Mouse (Mus musculus) adrenal gland, adult 18-20 months (tissue): ENCODE measurements at regions not wholly inside any gene's neighbourhood (a gene's known extent, or its start where the extent isn't known, plus 50 kb on each side); places are given as distances from the start of the nearest gene placed in this dataset.
"Not testable (repeated sequence)": the region's sequence is repeated elsewhere in the genome, so short reads cannot be mapped to it uniquely, and the experiment has no call there.

ENCODE experiments used
- DNase-seq, 2 experiments: peaks; one replicate each; pipeline ENCODE4 v3.0.0; 2021 to 2022; ENCODE audit warnings: low spot score in 2 of 2

GRCm38 (mm10) chr12:93152618-93153245 lies 1303.8 kb upstream of the Sel1l start:
- DNase-seq: peak; percentile 17 to 34

- no peak for DNase-seq
These were observed 1302.6 kb upstream of the Sel1l start for GRCm38 (mm10) chr12:93151530-93151929.

- DNase-seq: no peak
These were observed 1293.3 kb upstream of the Sel1l start for GRCm38 (mm10) chr12:93142265-93142664.

- DNase-seq: no peak
These were observed 1287.4 kb upstream of the Sel1l start for GRCm38 (mm10) chr12:93136395-93136794.

DNA sequence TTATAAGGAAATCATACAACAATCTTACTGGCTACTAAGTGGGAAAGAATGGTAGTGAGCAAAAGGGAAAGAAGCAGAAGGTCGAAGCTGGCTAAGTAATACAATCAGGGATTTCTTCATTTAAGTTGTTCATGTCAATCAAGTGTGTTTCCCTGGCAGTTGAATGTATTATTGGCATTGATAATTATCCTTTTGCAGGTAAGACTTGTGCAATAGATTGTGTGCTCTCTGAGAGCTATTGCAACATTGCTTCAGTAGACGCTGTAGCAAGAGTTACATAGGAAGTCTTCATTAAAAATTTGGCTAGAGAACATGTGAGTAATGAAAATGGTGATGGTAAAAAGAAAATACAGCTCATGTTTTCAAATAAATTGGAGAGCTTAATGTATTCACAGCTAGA lies 1273.3 kb upstream of the Sel1l start:
- DNase-seq: no peak

DNA sequence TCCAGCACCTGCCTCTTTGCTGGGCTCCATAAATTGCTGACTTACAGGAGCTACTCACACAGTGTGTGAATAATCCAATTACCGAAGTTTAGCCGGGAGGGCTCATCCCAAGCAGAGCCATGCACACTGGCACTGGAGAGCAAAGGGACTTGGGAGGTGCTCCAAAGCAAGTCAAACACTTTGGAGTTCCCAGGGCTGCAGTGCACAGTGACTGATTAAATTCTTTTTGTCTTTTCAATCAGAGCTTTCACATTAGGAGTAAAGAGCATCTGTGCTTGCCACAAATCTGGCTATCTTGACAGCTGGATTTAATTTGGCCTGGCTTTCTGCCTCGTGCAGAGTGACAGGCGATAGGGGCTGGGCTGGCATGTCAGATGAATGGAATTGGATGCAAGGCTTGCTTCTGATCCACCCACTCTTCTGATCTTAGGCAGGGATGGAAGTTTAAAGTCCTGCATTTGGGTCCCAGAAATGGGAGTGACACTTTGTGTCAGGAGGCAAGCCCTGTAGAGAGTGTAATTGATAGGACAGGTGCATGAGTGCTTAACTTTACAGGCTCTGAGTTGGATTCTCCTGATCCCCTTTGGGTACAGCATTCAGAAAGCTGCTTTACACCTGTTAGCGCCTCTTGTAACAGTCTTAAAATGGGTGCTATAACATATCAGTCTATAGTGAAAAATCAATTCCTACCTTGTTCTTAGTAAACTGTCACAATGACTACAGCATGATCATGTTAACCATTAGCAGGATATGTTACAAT lies 1239.3 kb upstream of the Sel1l start:
- no peak for DNase-seq

- DNase-seq: no peak
These were observed 1214.9 kb upstream of the Sel1l start for GRCm38 (mm10) chr12:93063864-93064263.

- DNase-seq: no peak
These were observed 1170.7 kb upstream of the Sel1l start for GRCm38 (mm10) chr12:93019633-93020032.

DNA sequence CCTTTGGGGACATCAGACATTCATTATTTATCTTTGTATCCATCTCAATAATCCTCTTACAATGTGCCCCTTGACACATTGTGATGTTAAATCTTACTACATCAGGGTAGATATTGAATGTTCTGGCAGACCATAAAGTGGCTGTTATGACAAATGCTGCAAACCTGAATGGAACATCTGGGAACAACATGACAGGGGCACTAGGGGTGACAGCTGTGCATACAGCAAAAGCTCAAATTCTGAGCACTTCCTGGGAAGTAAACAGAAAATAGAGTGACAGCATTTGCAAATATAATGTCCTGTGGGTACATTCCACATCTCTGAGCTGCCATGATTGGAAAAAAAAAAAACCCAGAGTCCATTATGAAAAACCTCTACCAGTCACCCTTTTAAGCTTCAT lies 1162.6 kb upstream of the Sel1l start:
- no peak for DNase-seq

GRCm38 (mm10) chr12:93006844-93007365 lies 1157.9 kb upstream of the Sel1l start:
- DNase-seq: no peak

GRCm38 (mm10) chr12:93003125-93003524 lies 1154.2 kb upstream of the Sel1l start:
- DNase-seq: no peak

GRCm38 (mm10) chr12:92975698-92976097 lies 1126.7 kb upstream of the Sel1l start:
- no peak for DNase-seq

GRCm38 (mm10) chr12:92944352-92944751 lies 1095.4 kb upstream of the Sel1l start:
- no peak for DNase-seq

- DNase-seq: no peak
These were observed 1078.6 kb upstream of the Sel1l start for GRCm38 (mm10) chr12:92927591-92927990.

DNA sequence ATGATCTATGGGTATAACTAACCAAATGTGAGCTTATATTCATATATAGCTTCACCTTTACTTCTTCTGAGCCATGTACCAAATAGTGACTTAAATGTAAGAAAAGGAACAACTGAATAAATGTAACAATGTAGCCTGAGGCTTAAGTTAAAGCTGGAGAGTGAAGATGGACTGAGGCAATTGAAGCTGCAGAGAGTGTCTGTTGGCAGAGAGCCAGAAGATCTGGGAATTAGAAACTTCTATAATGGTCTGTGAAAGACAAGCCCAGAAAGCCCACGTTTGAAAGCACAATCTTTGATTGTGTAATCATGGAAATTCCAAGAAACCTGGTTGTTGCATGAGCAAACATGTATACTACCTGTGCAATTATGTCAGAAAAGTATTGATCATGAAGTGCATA lies 1078.0 kb upstream of the Sel1l start:
- no peak for DNase-seq

DNA sequence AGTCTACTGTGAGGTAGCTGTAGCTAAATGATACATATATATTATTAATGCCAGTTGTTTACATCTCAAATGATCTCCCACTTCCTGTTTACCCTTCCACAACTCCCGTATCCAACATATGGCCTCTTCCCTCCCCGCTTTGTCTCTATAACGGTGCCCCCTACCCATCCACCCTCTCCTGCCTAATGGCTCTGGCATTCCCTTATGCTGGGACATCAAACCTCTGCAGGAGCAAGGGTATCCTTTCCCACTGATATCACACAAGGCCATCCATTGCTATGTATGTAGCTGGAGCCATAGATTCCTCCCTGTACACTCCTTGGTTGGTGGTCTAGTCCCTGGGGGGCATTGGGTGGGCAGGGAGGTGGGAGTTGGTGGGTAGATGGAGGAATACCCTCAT lies 1071.0 kb upstream of the Sel1l start:
- DNase-seq: no peak

- DNase-seq: no peak
These were observed 1067.3 kb upstream of the Sel1l start for GRCm38 (mm10) chr12:92916267-92916666.

- DNase-seq: no peak
These were observed 1066.8 kb upstream of the Sel1l start for GRCm38 (mm10) chr12:92915776-92916175.

DNA sequence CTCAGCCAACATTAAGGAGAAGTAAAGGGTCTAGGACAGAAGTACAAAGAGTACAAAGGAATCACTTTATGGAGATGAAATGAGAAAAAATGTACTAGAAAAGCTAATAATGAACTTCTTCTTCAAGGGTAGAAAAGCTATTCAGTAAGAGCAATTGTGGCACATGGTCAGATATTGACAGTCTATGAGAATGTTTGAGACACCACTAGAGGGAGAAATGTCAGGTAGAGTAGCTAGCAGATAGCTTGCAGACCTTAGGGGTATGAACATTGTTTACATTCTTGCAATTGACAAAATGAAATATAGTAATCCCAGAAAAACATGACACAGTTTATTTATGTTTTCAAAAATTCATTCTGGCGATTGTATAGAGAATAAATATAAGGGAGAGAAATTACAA lies 1066.2 kb upstream of the Sel1l start:
- no peak for DNase-seq

DNA sequence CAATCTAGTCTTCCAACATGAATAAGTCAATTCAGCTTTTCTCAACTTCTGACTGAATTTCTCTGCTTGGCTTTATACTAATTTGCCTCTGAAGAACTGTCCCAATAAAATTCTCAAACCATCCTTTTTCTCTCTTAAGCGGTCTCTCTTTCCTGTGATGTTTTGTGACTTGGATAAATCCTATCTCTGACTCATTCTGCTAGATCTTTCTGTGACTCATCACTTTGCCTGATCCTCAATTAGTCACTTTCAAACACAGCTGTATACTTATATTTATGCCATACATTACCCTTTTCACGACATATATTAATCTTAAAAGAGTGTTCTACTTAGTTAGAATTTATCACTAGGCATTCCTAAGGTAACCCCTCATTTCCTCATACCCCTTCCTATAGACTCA lies 1055.4 kb upstream of the Sel1l start:
- no peak for DNase-seq

- DNase-seq: no peak
These were observed 1043.4 kb upstream of the Sel1l start for GRCm38 (mm10) chr12:92892315-92892714.

- DNase-seq: not testable (repeated sequence)
These were observed 1042.7 kb upstream of the Sel1l start for GRCm38 (mm10) chr12:92891663-92892062.

GRCm38 (mm10) chr12:92891126-92891525 lies 1042.2 kb upstream of the Sel1l start:
- not testable (repeated sequence) for DNase-seq
